Mouse (Mus musculus): ENCODE measurements around the gene Ntsr2. TPM values are rescaled to one million over a fixed set of nuclear protein-coding genes. Genes with fewer than 3 reads are reported as not detected.

Ntsr2 gene
- 0.13 and 0.29 TPM in 2 replicates for polyA plus RNA-seq (2015; fragmentation: Nextera tagmentation; extraction: Ambion mirVana)

DNA sequence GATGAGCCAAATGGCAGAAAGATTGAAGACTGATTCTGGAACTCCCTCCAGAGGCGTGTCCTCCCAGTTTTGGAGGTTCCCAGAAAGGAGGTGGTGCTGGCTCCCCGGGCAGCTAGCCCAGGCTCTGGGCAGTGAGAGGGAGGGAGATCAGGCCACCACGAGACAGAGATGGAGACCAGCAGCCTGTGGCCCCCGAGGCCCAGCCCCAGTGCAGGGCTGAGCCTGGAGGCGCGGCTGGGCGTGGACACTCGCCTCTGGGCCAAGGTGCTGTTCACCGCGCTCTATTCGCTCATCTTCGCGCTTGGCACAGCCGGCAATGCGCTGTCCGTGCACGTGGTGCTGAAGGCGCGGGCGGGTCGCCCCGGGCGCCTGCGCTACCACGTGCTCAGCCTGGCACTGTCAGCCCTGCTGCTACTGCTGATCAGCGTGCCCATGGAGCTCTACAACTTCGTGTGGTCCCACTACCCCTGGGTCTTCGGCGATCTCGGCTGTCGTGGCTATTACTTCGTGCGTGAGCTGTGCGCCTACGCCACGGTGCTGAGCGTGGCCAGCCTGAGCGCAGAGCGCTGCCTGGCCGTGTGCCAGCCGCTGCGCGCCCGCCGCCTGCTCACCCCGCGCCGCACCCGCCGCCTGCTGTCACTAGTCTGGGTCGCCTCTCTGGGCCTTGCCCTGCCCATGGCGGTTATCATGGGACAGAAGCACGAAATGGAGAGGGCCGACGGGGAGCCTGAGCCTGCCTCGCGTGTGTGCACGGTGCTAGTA lies at the start of gene Ntsr2:
TSS of gene Ntsr2 (plus strand) at position 51 of the 762 bp plus-strand sequence.
- ATAC-seq (replicated peaks; ENCODE audit: insufficient number of reproducible peaks, insufficient read depth, low FRiP score, low read depth): peak; percentile 80
- H3K27ac ChIP-seq: no peak within 1 kb of the TSS
- no peaks in the 10 kb centered on the region for H3K36me3 ChIP-seq
- H3K9me3 ChIP-seq (replicated peaks): no peaks in the 10 kb centered on the region
- H3K27me3 ChIP-seq: peaks cover 36% of the 10 kb centered on the region
- H3K4me2 ChIP-seq: peak within 1 kb of the TSS; percentile 68
- no peak within 1 kb of the TSS for H3K9ac ChIP-seq
- 5% methylated on average over 58 of the region's 58 CpGs for WGBS
- peak within 1 kb of the TSS; percentile 37 for H3K4me3 ChIP-seq
- H3K4me1 ChIP-seq (replicated peaks): peaks cover 18% of the 10 kb centered on the region

DNA sequence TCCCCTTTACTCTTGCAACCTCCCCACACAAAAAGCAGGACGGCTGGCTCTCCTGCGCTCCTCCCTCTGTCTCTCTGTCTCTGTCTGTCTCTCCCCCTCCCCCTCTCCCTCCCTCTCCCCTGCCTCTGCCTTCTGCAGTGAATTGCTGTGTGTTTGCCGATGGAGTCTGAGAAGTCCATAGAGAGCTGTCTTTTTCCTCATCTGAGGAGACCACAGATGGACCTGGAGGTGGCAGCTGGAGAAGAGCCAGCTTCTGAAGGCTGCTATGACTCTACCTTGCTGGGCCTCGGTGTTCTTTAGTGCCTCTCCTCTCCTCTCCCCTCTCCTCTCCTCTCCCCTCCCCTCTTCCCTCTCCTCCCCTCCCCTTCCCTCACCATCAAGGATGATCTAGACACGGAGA lies 47.6 kb upstream of the Ntsr2 start:
- no peak overlapping the region for H3K4me3 ChIP-seq
- WGBS: 67% methylated on average over 5 of the region's 5 CpGs
- no peak overlapping the region for H3K27ac ChIP-seq
- H3K4me1 ChIP-seq (replicated peaks): no peaks in the 10 kb centered on the region
- no peak for ATAC-seq (replicated peaks; ENCODE audit: insufficient number of reproducible peaks, insufficient read depth, low FRiP score, low read depth)
- no peaks in the 10 kb centered on the region for H3K9me3 ChIP-seq (replicated peaks)
- no peak overlapping the region for H3K9ac ChIP-seq
- no peaks in the 10 kb centered on the region for H3K27me3 ChIP-seq
- H3K36me3 ChIP-seq: no peaks in the 10 kb centered on the region
- no peak overlapping the region for H3K4me2 ChIP-seq

DNA sequence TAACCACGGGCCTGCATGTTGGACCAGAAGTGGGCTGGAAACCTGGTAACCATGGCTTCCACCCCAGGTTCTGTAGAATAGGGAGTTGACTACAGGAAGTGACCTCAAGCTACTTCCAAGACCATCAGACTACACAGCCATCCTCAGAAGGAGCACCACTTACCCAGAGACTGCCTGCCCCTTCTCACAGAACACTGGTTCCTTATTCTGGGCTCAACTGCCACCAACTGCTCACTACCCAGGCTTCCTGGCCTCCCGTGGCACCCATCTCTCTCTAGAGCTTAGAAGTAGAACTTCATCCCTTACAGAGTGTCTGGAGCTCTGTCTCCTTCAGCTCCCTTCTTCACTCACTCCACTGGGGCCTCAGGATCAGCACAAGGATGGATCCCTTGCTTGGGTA lies 42.2 kb upstream of the Ntsr2 start, which contains the start of gene Lpin1:
TSS of gene Lpin1 (minus strand) at position 31 of the 400 bp plus-strand sequence.
- no peak for ATAC-seq (replicated peaks; ENCODE audit: insufficient number of reproducible peaks, insufficient read depth, low FRiP score, low read depth)
- no peak within 1 kb of the TSS for H3K4me2 ChIP-seq
- H3K27ac ChIP-seq: no peak within 1 kb of the TSS
- no peaks in the 10 kb centered on the region for H3K4me1 ChIP-seq (replicated peaks)
- H3K36me3 ChIP-seq: no peaks in the 10 kb centered on the region
- no peaks in the 10 kb centered on the region for H3K27me3 ChIP-seq
- 65% methylated on average over 2 of the region's 2 CpGs for WGBS
- no peak within 1 kb of the TSS for H3K9ac ChIP-seq
- H3K9me3 ChIP-seq (replicated peaks): no peaks in the 10 kb centered on the region
- no peak within 1 kb of the TSS for H3K4me3 ChIP-seq

DNA sequence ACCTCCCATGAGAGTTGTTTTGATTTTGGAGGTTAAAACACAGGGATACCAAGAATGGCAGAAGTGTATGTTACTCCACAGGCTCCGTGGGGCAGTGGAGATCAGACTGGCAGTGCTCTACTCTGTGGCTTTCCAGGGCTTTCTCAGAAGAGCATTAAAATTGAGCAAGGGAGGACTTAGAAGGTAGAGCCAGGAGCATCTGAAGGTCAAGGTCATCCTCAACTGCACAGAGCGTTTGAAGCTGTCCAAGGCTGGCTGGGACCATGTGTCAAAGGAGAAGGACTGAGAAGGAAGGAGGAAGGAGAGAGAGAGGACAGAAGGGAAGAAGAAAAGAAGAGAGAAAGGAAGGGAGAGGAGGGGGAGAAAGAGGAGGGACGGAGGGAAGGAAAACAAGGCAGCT lies 38.6 kb upstream of the Ntsr2 start:
- no peaks in the 10 kb centered on the region for H3K9me3 ChIP-seq (replicated peaks)
- H3K4me2 ChIP-seq: no peak overlapping the region
- H3K4me3 ChIP-seq: no peak overlapping the region
- H3K27me3 ChIP-seq: no peaks in the 10 kb centered on the region
- no peaks in the 10 kb centered on the region for H3K36me3 ChIP-seq
- no peak overlapping the region for H3K9ac ChIP-seq
- no peak overlapping the region for H3K27ac ChIP-seq
- no peak for ATAC-seq (replicated peaks; ENCODE audit: insufficient number of reproducible peaks, insufficient read depth, low FRiP score, low read depth)
- WGBS: 59% methylated on average over 3 of the region's 3 CpGs
- H3K4me1 ChIP-seq (replicated peaks): peaks cover 16% of the 10 kb centered on the region

DNA sequence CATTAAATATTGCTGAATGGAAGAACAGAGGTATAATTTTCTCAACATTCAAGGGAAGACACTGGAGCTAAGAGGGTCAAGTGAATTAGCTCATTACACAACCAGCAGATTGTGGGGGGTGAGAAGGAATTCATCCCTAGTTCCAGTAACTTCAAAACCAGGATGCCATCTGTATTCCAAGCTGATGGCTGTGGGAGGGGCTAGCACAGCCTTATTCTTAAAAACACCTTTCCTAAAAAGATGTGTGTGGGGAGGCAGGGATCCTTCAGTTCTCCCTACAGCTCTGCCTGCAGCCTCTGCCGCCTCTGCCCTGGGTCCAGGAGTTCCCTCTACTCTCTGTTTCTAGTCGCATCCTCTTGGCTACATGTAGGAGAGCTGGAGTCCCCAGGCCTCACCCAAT lies 37.4 kb upstream of the Ntsr2 start:
- Histone ChIP-seq H3K9me3 (replicated peaks) (no peaks in the 10 kb centered on the region), H3K4me1 (replicated peaks) (peaks cover 26% of the 10 kb centered on the region), H3K4me3 (no peak overlapping the region), H3K36me3 (no peaks in the 10 kb centered on the region), H3K27ac (no peak overlapping the region), H3K4me2 (no peak overlapping the region), H3K9ac (no peak overlapping the region), H3K27me3 (no peaks in the 10 kb centered on the region)
- WGBS: 79% methylated on average over 2 of the region's 2 CpGs
- ATAC-seq (replicated peaks; ENCODE audit: insufficient number of reproducible peaks, insufficient read depth, low FRiP score, low read depth): no peak

DNA sequence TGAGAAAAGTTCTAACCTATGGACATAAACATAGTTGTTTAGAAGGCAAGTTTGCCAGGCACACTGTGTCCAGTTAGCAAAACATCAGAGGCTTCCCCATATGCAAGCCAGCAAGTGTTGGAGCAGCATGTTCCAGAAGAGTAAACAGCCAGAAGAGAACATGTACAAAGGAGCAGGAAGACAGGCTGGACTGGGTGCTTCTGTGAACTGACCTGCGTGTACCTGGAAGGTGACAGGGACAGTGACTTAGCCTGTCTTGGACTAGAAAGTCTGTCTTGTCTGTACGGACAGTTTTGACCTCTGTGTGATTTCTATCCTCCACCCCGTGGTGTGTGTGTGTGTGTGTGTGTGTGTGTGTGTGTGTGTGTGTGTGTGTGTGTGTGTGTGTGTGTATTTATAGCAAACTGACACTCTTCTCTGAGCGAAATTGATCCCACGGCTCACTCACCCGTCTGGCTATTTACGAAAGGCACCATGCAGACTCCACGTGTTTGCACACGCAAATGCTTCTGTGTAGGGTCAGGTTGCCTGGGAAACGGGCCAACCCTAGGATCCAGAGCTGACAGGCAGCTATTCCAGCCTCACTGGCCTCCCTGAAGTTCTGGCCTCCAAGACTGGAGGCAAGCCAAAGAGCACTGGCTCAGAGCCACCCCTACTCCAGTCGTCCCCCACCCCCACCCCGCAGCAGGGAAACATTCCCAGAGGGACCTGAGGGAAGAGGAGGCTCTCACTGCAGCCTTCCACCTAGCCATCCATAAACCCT lies 34.5 kb upstream of the Ntsr2 start:
- 10% methylated on average over 12 of the region's 12 CpGs for WGBS
- peak overlapping the region; percentile 9; the same call in 1 of the 2 replicates for H3K4me2 ChIP-seq
- peak; percentile 92 for ATAC-seq (replicated peaks; ENCODE audit: insufficient number of reproducible peaks, insufficient read depth, low FRiP score, low read depth)

DNA sequence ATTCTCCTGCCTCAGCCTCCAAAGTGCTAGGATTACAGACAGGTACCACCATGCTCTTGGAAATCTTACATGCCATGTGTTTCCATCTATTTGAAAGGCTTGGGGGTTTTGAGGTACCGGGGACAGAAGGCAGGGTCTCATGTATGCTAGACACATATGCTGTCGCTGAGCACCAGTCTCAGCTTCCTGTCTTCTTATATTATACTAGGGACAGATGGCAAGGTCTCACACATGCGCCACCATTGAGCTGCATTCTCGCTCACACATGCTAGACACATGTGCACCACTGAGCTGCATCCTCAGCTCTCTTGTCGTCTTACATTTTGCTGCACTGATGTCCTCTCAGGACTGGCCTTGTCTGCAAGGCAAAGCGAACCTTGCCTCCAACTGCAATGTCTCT lies 33.7 kb upstream of the Ntsr2 start:
- Histone ChIP-seq H3K9me3 (replicated peaks) (no peaks in the 10 kb centered on the region), H3K4me1 (replicated peaks) (peaks cover 26% of the 10 kb centered on the region), H3K9ac (no peak overlapping the region), H3K4me3 (no peak overlapping the region), H3K27ac (peak overlapping the region; percentile 72), H3K4me2 (peak overlapping the region; percentile 9; the same call in 1 of the 2 replicates), H3K36me3 (no peaks in the 10 kb centered on the region), H3K27me3 (0 out of 2 replicates have a peak, but pooled peaks cover 2% of the 10 kb centered on the region)
- no peak for ATAC-seq (replicated peaks; ENCODE audit: insufficient number of reproducible peaks, insufficient read depth, low FRiP score, low read depth)
- WGBS: 82% methylated on average over 6 of the region's 6 CpGs

More for the DNA sequence above, 34.5 kb upstream of the Ntsr2 start:
- Histone ChIP-seq H3K36me3 (no peaks in the 10 kb centered on the region), H3K4me1 (replicated peaks) (peaks cover 26% of the 10 kb centered on the region), H3K4me3 (no peak overlapping the region), H3K27ac (peak overlapping the region; percentile 72), H3K9me3 (replicated peaks) (no peaks in the 10 kb centered on the region), H3K27me3 (0 out of 2 replicates have a peak, but pooled peaks cover 2% of the 10 kb centered on the region), H3K9ac (no peak overlapping the region)

DNA sequence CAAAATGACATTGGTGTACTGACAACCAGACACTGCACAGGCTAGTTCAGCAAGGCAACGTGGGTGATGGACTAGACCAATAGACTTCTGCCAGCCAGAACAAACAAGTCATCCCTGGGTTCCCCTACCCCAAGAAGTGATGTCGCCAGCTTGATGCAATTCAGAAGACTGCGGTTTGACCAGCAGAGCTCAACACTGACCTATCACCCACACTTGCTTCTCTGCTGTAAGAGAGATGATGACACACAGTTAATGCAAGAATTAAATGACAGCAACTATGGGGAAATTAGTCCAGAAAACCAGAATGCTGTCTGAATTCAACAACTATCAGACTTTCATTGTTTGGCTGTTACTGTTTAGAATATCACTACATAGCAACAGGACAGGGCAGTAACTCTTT lies 33.0 kb upstream of the Ntsr2 start:
- peaks cover 26% of the 10 kb centered on the region for H3K4me1 ChIP-seq (replicated peaks)
- no peaks in the 10 kb centered on the region for H3K36me3 ChIP-seq
- H3K4me3 ChIP-seq: no peak overlapping the region
- H3K27ac ChIP-seq: no peak overlapping the region
- no peak overlapping the region for H3K9ac ChIP-seq
- no peak overlapping the region for H3K4me2 ChIP-seq
- 0 out of 2 replicates have a peak, but pooled peaks cover 2% of the 10 kb centered on the region for H3K27me3 ChIP-seq
- ATAC-seq (replicated peaks; ENCODE audit: insufficient number of reproducible peaks, insufficient read depth, low FRiP score, low read depth): no peak
- H3K9me3 ChIP-seq (replicated peaks): no peaks in the 10 kb centered on the region
- 66% methylated on average over 3 of the region's 3 CpGs for WGBS

DNA sequence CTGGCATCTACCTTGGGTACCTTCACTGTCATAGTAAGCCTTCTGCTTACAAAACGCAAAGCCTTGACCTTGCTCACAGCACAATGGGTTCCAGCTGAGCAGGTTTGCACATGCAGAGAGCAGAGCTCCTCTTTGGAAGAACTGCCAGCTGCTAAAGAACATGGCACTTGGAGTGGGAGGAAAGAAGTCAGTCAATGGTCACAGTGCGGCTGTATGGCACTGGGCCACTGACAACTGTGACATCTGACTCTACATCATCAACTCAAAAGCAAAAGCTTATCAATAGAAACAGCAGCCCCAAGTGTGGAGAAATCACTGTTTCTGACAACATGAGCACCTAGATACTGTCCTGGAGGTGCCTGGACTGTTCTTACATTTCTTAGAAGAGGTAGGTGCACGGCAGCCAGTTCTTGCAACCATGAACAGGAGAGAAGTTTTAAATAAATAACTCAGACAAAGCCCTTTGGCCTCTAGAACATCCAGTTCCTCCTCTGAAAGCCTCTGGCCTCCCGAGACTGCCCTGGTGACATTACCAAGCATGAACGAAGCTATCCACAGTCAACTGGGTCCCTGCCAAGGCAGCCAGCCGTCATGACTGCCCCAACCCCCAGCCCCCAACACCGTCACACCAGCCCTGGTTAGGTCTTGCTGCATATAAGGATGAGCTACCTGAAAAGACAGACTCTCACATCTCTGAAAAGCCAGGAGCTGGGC lies 22.9 kb upstream of the Ntsr2 start:
- no peak overlapping the region for H3K4me2 ChIP-seq
- H3K4me1 ChIP-seq (replicated peaks): peaks cover 10% of the 10 kb centered on the region
- no peak overlapping the region for H3K4me3 ChIP-seq
- no peak for ATAC-seq (replicated peaks; ENCODE audit: insufficient number of reproducible peaks, insufficient read depth, low FRiP score, low read depth)
- H3K9ac ChIP-seq: no peak overlapping the region
- H3K9me3 ChIP-seq (replicated peaks): no peaks in the 10 kb centered on the region
- no peaks in the 10 kb centered on the region for H3K36me3 ChIP-seq
- no peak overlapping the region; the same call in 1 of the 2 replicates for H3K27ac ChIP-seq
- WGBS: 41% methylated on average over 7 of the region's 7 CpGs
- no peaks in the 10 kb centered on the region for H3K27me3 ChIP-seq

DNA sequence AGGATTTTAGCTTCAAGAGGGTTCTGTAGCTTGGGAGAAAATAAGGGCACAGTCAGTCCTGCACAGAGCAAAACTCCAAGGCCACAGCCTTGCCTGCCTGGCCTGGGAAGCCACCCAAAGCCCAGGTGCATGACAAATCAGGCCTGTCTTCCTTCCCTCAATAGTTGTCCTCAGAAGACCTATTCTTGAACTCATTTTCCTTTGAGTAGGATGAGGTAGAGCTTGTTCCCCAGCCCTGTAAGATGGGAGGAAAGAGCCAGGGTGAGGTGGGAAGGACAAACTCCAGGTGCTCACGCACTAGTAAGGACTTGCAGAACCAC lies 22.4 kb upstream of the Ntsr2 start:
- no peak overlapping the region; the same call in 1 of the 2 replicates for H3K27ac ChIP-seq
- no peaks in the 10 kb centered on the region for H3K36me3 ChIP-seq
- no peak overlapping the region for H3K9ac ChIP-seq
- no peak overlapping the region for H3K4me3 ChIP-seq
- ATAC-seq (replicated peaks; ENCODE audit: insufficient number of reproducible peaks, insufficient read depth, low FRiP score, low read depth): no peak
- H3K9me3 ChIP-seq (replicated peaks): no peaks in the 10 kb centered on the region
- H3K27me3 ChIP-seq: no peaks in the 10 kb centered on the region
- WGBS: 97% methylated on average over 1 of the region's 1 CpGs
- peaks cover 10% of the 10 kb centered on the region for H3K4me1 ChIP-seq (replicated peaks)
- no peak overlapping the region for H3K4me2 ChIP-seq

DNA sequence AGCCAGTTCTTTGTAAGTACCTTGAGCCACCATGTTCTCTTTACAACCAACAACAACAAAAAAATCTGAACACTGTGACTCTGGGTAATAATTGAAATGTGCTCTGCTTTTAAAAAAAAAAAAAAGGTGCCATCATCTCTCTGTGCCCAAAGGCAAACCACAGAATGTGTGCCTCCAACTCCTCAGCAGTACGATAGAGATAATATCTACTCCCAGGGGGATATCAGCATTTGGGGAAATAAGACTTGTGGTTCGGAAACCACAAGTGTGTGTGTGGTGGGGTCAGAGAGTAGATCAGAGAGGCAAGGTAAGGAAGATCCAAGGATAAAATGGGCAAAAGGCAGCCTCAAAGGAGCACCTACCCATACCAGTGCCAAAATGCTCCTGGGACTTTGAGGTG lies 21.8 kb upstream of the Ntsr2 start:
- Histone ChIP-seq H3K4me3 (no peak overlapping the region), H3K4me1 (replicated peaks) (peaks cover 10% of the 10 kb centered on the region), H3K4me2 (no peak overlapping the region), H3K27ac (no peak overlapping the region), H3K27me3 (no peaks in the 10 kb centered on the region), H3K9ac (no peak overlapping the region), H3K36me3 (no peaks in the 10 kb centered on the region), H3K9me3 (replicated peaks) (no peaks in the 10 kb centered on the region)
- ATAC-seq (replicated peaks; ENCODE audit: insufficient number of reproducible peaks, insufficient read depth, low FRiP score, low read depth): no peak
- WGBS: 63% methylated on average over 2 of the region's 2 CpGs
